ENCODE assay signal across 23 mouse cellular contexts in genomic region chr12:69800586-69800985, GRCm38 (mm10). TPM values are rescaled to one million over a fixed set of nuclear protein-coding genes. Genes with fewer than 3 reads are reported as not detected.
DNase-seq lines count a peak whose midpoint lies in the region; ATAC-seq lines count a peak whose summit lies in the region.
"Had no signal": no experiment of that assay in that cellular context is flagged by ENCODE, and none has a peak within 500 bp of the region (broad histone marks: within the 10 kb centered on the region; RNA-seq: fewer than 3 reads in every experiment).

No protein-coding gene starts in this region.

- no peak overlapping the region for H3K4me2 ChIP-seq in liver, embryonic 15.5 days
- no peak overlapping the region for H3K4me2 ChIP-seq in midbrain, embryonic 11.5 days

- no peak overlapping the region for H3K9ac ChIP-seq in liver, embryonic 15.5 days
- no peak overlapping the region for H3K9ac ChIP-seq in midbrain, embryonic 11.5 days (ENCODE audit: low read length)

- peak; percentile 54 for DNase-seq in heart, adult 11 months
- no peak for DNase-seq in heart, postnatal 10 days
- DNase-seq in heart, embryonic 10.5 days (ENCODE audit: low spot score) = peak; percentile 57
- DNase-seq in heart, postnatal 14 days = no peak
- DNase-seq in liver = no peak
- DNase-seq in midbrain, embryonic 11.5 days (ENCODE audit: low spot score, missing footprints) = peak; percentile 80
- DNase-seq in midbrain, embryonic 10.5 days (ENCODE audit: low spot score) = no peak
- DNase-seq: adrenal gland, adult 2 months; adrenal gland, adult 8-10 months; adrenal gland, postnatal 10 days; adrenal gland, postnatal 14 days; adrenal gland, postnatal 25 days; adrenal gland, postnatal 36 days; B cell, adult 2 months; cerebellum, adult 11 months; cerebellum, adult 11-12 months had no signal

- WGBS in heart, embryonic 10.5 days = 83% methylated on average over 4 of the region's 4 CpGs
- 85% methylated on average over 4 of the region's 4 CpGs for WGBS in liver, embryonic 15.5 days (ENCODE audit: insufficient replicate concordance)
- WGBS in midbrain, embryonic 11.5 days = 90% methylated on average over 4 of the region's 4 CpGs
- WGBS in midbrain, embryonic 10.5 days = 91% methylated on average over 4 of the region's 4 CpGs

- intact Hi-C loops in heart, postnatal 10 days (cut with DNase I) = no loop called here
- intact Hi-C loops in heart, postnatal 14 days (cut with DNase I) = no loop called here

- no peaks in the 10 kb centered on the region for H3K4me1 ChIP-seq in heart, embryonic 10.5 days
- peaks cover 10% of the 10 kb centered on the region; the same call in 1 of the 2 replicates for H3K4me1 ChIP-seq in liver, embryonic 15.5 days (replicated peaks)
- no peaks in the 10 kb centered on the region for H3K4me1 ChIP-seq in midbrain, embryonic 11.5 days (ENCODE audit: control insufficient read depth, insufficient read depth, low read length)
- 0 out of 2 replicates have a peak, but pooled peaks cover 5% of the 10 kb centered on the region for H3K4me1 ChIP-seq in midbrain, embryonic 10.5 days

- H3K27ac ChIP-seq in heart, embryonic 10.5 days = no peak overlapping the region
- 0 out of 2 replicates have a peak overlapping the region, but pooled peaks have one; percentile 10 for H3K27ac ChIP-seq in liver, embryonic 15.5 days (replicated peaks)
- H3K27ac ChIP-seq in midbrain, embryonic 11.5 days (ENCODE audit: low read depth, low read length) = no peak overlapping the region
- no peak overlapping the region for H3K27ac ChIP-seq in midbrain, embryonic 10.5 days (replicated peaks)

- H3K36me3 ChIP-seq in heart, embryonic 10.5 days = peaks cover 26% of the 10 kb centered on the region
- H3K36me3 ChIP-seq in liver, embryonic 15.5 days (replicated peaks) = peaks cover 36% of the 10 kb centered on the region
- H3K36me3 ChIP-seq in midbrain, embryonic 11.5 days (ENCODE audit: control insufficient read depth, insufficient read depth, low read length) = no peaks in the 10 kb centered on the region
- peaks cover 19% of the 10 kb centered on the region for H3K36me3 ChIP-seq in midbrain, embryonic 10.5 days

- no peaks in the 10 kb centered on the region for H3K27me3 ChIP-seq in heart, embryonic 10.5 days (ENCODE audit: insufficient read depth, poor library complexity, severe bottlenecking)
- H3K27me3 ChIP-seq in liver, embryonic 15.5 days = no peaks in the 10 kb centered on the region
- H3K27me3 ChIP-seq in midbrain, embryonic 11.5 days (ENCODE audit: control insufficient read depth, insufficient read depth, low read length) = no peaks in the 10 kb centered on the region
- no peaks in the 10 kb centered on the region for H3K27me3 ChIP-seq in midbrain, embryonic 10.5 days (ENCODE audit: low read depth, poor library complexity, severe bottlenecking)
- H3K27me3 ChIP-seq: CH12.LX, Patski had no signal

- no peak overlapping the region for H3K4me3 ChIP-seq in heart, embryonic 10.5 days
- H3K4me3 ChIP-seq in liver, embryonic 15.5 days (replicated peaks) = no peak overlapping the region
- H3K4me3 ChIP-seq in midbrain, embryonic 11.5 days (ENCODE audit: low read depth, low read length) = no peak overlapping the region
- H3K4me3 ChIP-seq in midbrain, embryonic 10.5 days = no peak overlapping the region

- no peaks in the 10 kb centered on the region for H3K9me3 ChIP-seq in heart, embryonic 10.5 days
- no peaks in the 10 kb centered on the region for H3K9me3 ChIP-seq in liver, embryonic 15.5 days (replicated peaks)
- H3K9me3 ChIP-seq in midbrain, embryonic 11.5 days (ENCODE audit: control insufficient read depth, low read length) = no peaks in the 10 kb centered on the region
- H3K9me3 ChIP-seq in midbrain, embryonic 10.5 days (replicated peaks) = no peaks in the 10 kb centered on the region
- H3K9me3 ChIP-seq: G1E had no signal

- ATAC-seq in liver, embryonic 15.5 days (ENCODE audit: insufficient read depth) = no peak
- no peak for ATAC-seq in midbrain, embryonic 11.5 days (ENCODE audit: low FRiP score)
- ATAC-seq: activated CD4-positive, CD25-positive, alpha-beta regulatory T cell, adult 4 months; CD4-positive, CD25-positive, alpha-beta regulatory T cell, adult 4 months; Patski had no signal

RNA-seq across cellular contexts. Expression of gene Cdkl1, which starts 9.5 kb away (rescaled TPM):
- total RNA-seq in heart, postnatal 10 days (2021) = 1 to 10 TPM; 7.0 to 9.2 TPM
- polyA plus RNA-seq in heart, embryonic 10.5 days (2016; fragmentation: Nextera tagmentation; extraction: Ambion mirVana) = 3.6 and 5.9 TPM in 2 replicates
- total RNA-seq in heart, postnatal 14 days (2021) = 1 to 10 TPM; 5.3 to 5.9 TPM
- polyA plus RNA-seq in liver, embryonic 15.5 days (2015; fragmentation: Nextera tagmentation; extraction: Ambion mirVana) = 1.5 and 1.7 TPM in 2 replicates
- 0.50 and 0.64 TPM in 2 replicates for polyA plus RNA-seq in midbrain, embryonic 11.5 days (2014; fragmentation: Nextera tagmentation; extraction: Ambion mirVana)
- polyA plus RNA-seq in midbrain, embryonic 10.5 days (2016; fragmentation: Nextera tagmentation; extraction: Ambion mirVana) = 0.68 and 0.77 TPM in 2 replicates
- total RNA-seq: CH12.LX, G1E had no signal
- polyA plus RNA-seq: activated CD4-positive, CD25-positive, alpha-beta regulatory T cell, adult 4 months; C2C12; CD4-positive, CD25-positive, alpha-beta regulatory T cell, adult 4 months; G1E had no signal

Comparison
In these comparisons a context has a peak if more than half of its experiments do, and no peak if none do; other contexts are left out.
1. DNase-seq: peak in heart, adult 11 months (single experiment), heart, embryonic 10.5 days (single experiment) and midbrain, embryonic 11.5 days (single experiment); none in heart, postnatal 10 days (0 of 2), heart, postnatal 14 days (0 of 2), liver (single experiment) and midbrain, embryonic 10.5 days (single experiment).